Mouse (Mus musculus): ENCODE results near the gene Cd34.

DNA sequence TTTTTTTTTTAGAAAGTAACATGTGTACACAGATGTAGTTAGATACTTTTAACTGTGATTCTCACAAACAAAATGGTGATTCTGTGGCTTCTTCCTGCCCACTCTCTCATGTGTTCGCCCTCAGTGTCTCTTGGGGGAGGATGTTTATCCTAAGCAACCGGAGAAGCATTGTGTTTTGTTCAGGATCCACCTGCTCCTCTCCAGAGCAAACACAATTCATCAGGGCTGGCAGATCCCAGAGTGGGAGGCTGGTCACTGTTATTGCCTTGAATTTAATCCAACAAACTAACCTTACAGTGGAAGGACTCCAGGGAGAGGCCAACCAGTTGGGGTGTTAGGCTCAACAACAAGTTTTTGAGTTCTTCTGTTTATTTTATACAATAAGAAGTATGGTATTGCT lies 17.1 kb downstream of the Cd34 start:
- TF ChIP-seq CTCF (IDR thresholded peaks at IDR 0.05) (no peak), POLR2A (IDR thresholded peaks at IDR 0.05; ENCODE audit: insufficient read depth, low read depth, low read length) (no peak)

Data from heart, adult 2 months (tissue).